Mouse (Mus musculus) small intestine, adult 2 months (tissue): ENCODE data around the gene Krt28. TPM values are rescaled to one million over a fixed set of nuclear protein-coding genes. Genes with fewer than 3 reads are reported as not detected.

Experiments
- H3K27ac ChIP-seq: fragments of 200-500 bp; 2 replicates; pipeline ENCODE4 v1.5.1; 2012; ENCODE audit warnings: low read depth, low read length, control low read depth, inconsistent platforms; ENCODE audit not compliant: insufficient read depth
- H3K27me3 ChIP-seq: fragments of 200-500 bp; 2 replicates; pipeline ENCODE4 v1.6.1; 2012; ENCODE audit warnings: mild to moderate bottlenecking, moderate library complexity, low read length, inconsistent platforms; ENCODE audit not compliant: control insufficient read depth, insufficient read depth
- H3K36me3 ChIP-seq: fragments of 200-500 bp; 2 replicates; pipeline ENCODE4 v1.6.1; 2012; ENCODE audit warnings: mild to moderate bottlenecking, low read length, control low read depth, inconsistent platforms; ENCODE audit not compliant: control insufficient read depth, insufficient read depth
- H3K4me1 ChIP-seq: fragments of 200-500 bp; 2 replicates; pipeline ENCODE4 v1.6.1; 2012; ENCODE audit warnings: low read length, inconsistent platforms, mixed read lengths; ENCODE audit not compliant: control insufficient read depth, insufficient read depth, insufficient read length
- H3K4me3 ChIP-seq: fragments of 200-500 bp; 2 replicates; pipeline ENCODE4 v1.5.1; 2012; ENCODE audit warnings: low read depth, mild to moderate bottlenecking, control low read depth, inconsistent platforms, low read length, moderate library complexity
- CTCF ChIP-seq: fragments of 200-500 bp; IDR thresholded peaks from 2 replicates; pipeline ENCODE4 v1.5.1; 2012; ENCODE audit warnings: low read depth, mild to moderate bottlenecking, control low read depth, inconsistent platforms, low read length, moderate library complexity, mixed read lengths; ENCODE audit not compliant: insufficient replicate concordance, insufficient read length; ENCODE audit errors: extremely low read depth
- POLR2A ChIP-seq: fragments of 200-500 bp; IDR thresholded peaks from 2 replicates; pipeline ENCODE4 v1.6.1; 2012; ENCODE audit warnings: low read depth, mild to moderate bottlenecking, control low read depth, inconsistent platforms, low read length, moderate library complexity
- WGBS: fragments of 180-500 bp; shearing (Covaris S2); methylation state at CpG from one replicate; pipeline ENCODE4 v1.1.7; 2018; 5-methylcytosine and 5-hydroxymethylcytosine counted together
- polyA plus RNA-seq: library from polyadenylated mRNA; depleted of rRNA; stranded (reverse); fragments of >200 nt; gene quantifications from 2 replicates; pipeline ENCODE4 v1.2.3, GENCODE M21; 2012

The Krt28 gene
- polyA plus RNA-seq, 1 experiment = not detected

- Histone ChIP-seq H3K27ac (no peak overlapping the region), H3K36me3 (no peaks in the 10 kb centered on the region), H3K4me3 (no peak overlapping the region), H3K4me1 (no peaks in the 10 kb centered on the region), H3K27me3 (no peaks in the 10 kb centered on the region)
- TF ChIP-seq CTCF (no peak), POLR2A (no peak)
- 79% methylated on average over 6 of the region's 6 CpGs for WGBS
Measured at GRCm38 (mm10) chr11:99391375-99391774, 16.7 kb upstream of the Krt28 start.

- TF ChIP-seq POLR2A = no peak
- TF ChIP-seq CTCF = no peak
- 67% methylated on average over 7 of the region's 7 CpGs for WGBS
- H3K27me3 ChIP-seq = no peaks in the 10 kb centered on the region
- no peaks in the 10 kb centered on the region for H3K36me3 ChIP-seq
- H3K27ac ChIP-seq = no peak overlapping the region
- no peak overlapping the region for H3K4me3 ChIP-seq
- H3K4me1 ChIP-seq = no peaks in the 10 kb centered on the region
Measured at GRCm38 (mm10) chr11:99390866-99391265, 16.2 kb upstream of the Krt28 start.

- H3K36me3 ChIP-seq = no peaks in the 10 kb centered on the region
- no peak within 1 kb of the TSS for H3K4me3 ChIP-seq
- H3K4me1 ChIP-seq = no peaks in the 10 kb centered on the region
- TF ChIP-seq POLR2A = no peak
- H3K27me3 ChIP-seq = no peaks in the 10 kb centered on the region
- H3K27ac ChIP-seq = no peak within 1 kb of the TSS
- WGBS = 69% methylated on average over 4 of the region's 4 CpGs
Measured at GRCm38 (mm10) chr11:99389264-99389663, 14.6 kb upstream of the Krt28 start, which contains the start of gene Krt10. Gene Krt10, minus strand, starts transcription at chr11:99389364.

- TF ChIP-seq POLR2A = no peak
- TF ChIP-seq CTCF = no peak
- no peaks in the 10 kb centered on the region for H3K4me1 ChIP-seq
- no peaks in the 10 kb centered on the region for H3K36me3 ChIP-seq
- no peak overlapping the region for H3K4me3 ChIP-seq
- 83% methylated on average over 18 of the region's 18 CpGs for WGBS
- H3K27me3 ChIP-seq = no peaks in the 10 kb centered on the region
- H3K27ac ChIP-seq = no peak overlapping the region
Measured at GRCm38 (mm10) chr11:99388661-99389060, 14.0 kb upstream of the Krt28 start.

- peak overlapping the region; percentile 68 for H3K4me3 ChIP-seq
- no peaks in the 10 kb centered on the region for H3K4me1 ChIP-seq
- no peaks in the 10 kb centered on the region for H3K36me3 ChIP-seq
- no peak for TF ChIP-seq CTCF
- TF ChIP-seq POLR2A = peak; percentile 78
- no peaks in the 10 kb centered on the region for H3K27me3 ChIP-seq
- peak overlapping the region; percentile 77 for H3K27ac ChIP-seq
- WGBS = 1% methylated on average over 70 of the region's 71 CpGs
Measured at GRCm38 (mm10) chr11:99385813-99386721, 11.4 kb upstream of the Krt28 start.

GRCm38 (mm10) chr11:99379568-99379967 is 4.9 kb upstream of the Krt28 start:
- H3K27ac ChIP-seq = no peak overlapping the region
- no peak for TF ChIP-seq POLR2A
- TF ChIP-seq CTCF = peak; percentile 95; the same call in 1 of the 2 replicates
- no peaks in the 10 kb centered on the region for H3K27me3 ChIP-seq
- H3K4me3 ChIP-seq = no peak overlapping the region
- WGBS = 6% methylated on average over 5 of the region's 5 CpGs
- H3K4me1 ChIP-seq = peaks cover 2% of the 10 kb centered on the region
- no peaks in the 10 kb centered on the region for H3K36me3 ChIP-seq

- Histone ChIP-seq H3K4me3 (no peak overlapping the region), H3K27me3 (peaks cover 7% of the 10 kb centered on the region), H3K27ac (no peak overlapping the region), H3K4me1 (no peaks in the 10 kb centered on the region), H3K36me3 (no peaks in the 10 kb centered on the region)
- 81% methylated on average over 8 of the region's 8 CpGs for WGBS
- no peak for TF ChIP-seq POLR2A
- no peak for TF ChIP-seq CTCF
Measured at GRCm38 (mm10) chr11:99369853-99370451, 4.8 kb downstream of the Krt28 start.
